Mouse (Mus musculus) limb, embryonic 15.5 days (tissue): ENCODE results near the gene Chka. TPM values are rescaled to one million over a fixed set of nuclear protein-coding genes. Genes with fewer than 3 reads are reported as not detected.

Source experiments
- ATAC-seq: fragments of 200-750 bp; cut with Nextera tagmentation; 2 replicates; pipeline ENCODE4 v1.8.0; 2017; ENCODE audit warnings: low read depth, moderate TSS enrichment; ENCODE audit not compliant: insufficient number of reproducible peaks, low FRiP score, low TSS enrichment
- H3K27ac ChIP-seq: fragments of 300-500 bp; sonication (generic); 2 replicates; pipeline ENCODE4 v1.5.1; 2015; ENCODE audit warnings: moderate library complexity, mild to moderate bottlenecking, inconsistent platforms
- H3K27me3 ChIP-seq: fragments of 300-500 bp; sonication (generic); 2 replicates; pipeline ENCODE4 v1.6.1; 2015; ENCODE audit warnings: inconsistent platforms
- H3K36me3 ChIP-seq: fragments of 300-500 bp; sonication (generic); 2 replicates; pipeline ENCODE4 v1.6.1; 2015; ENCODE audit warnings: inconsistent platforms
- H3K4me1 ChIP-seq: fragments of 300-500 bp; sonication (generic); 2 replicates; pipeline ENCODE4 v1.6.1; 2015; ENCODE audit warnings: inconsistent platforms
- H3K4me2 ChIP-seq: fragments of 300-500 bp; sonication (generic); 2 replicates; pipeline ENCODE4 v1.6.1; 2015; ENCODE audit warnings: mild to moderate bottlenecking, inconsistent platforms
- H3K4me3 ChIP-seq: fragments of 300-500 bp; sonication (generic); 2 replicates; pipeline ENCODE4 v1.5.1; 2015; ENCODE audit warnings: mild to moderate bottlenecking, inconsistent platforms
- H3K9ac ChIP-seq: fragments of 300-500 bp; sonication (generic); 2 replicates; pipeline ENCODE4 v1.6.1; 2015; ENCODE audit warnings: inconsistent platforms
- H3K9me3 ChIP-seq: fragments of 300-500 bp; sonication (generic); 2 replicates; pipeline ENCODE4 v1.6.1; 2016; ENCODE audit warnings: inconsistent platforms
- WGBS: fragments of 180-500 bp; shearing (Covaris S2); methylation state at CpG from one replicate; pipeline ENCODE4 v1.1.7; 2015; 5-methylcytosine and 5-hydroxymethylcytosine counted together
- polyA plus RNA-seq: library from polyadenylated mRNA; unstranded; fragments of >200 nt; fragmentation: Nextera tagmentation; extraction: Ambion mirVana; gene quantifications from 2 replicates; pipeline ENCODE4 v1.2.1, GENCODE M21; 2015

Chka gene
- polyA plus RNA-seq, 1 experiment from 2014 or later: 32.3 TPM

GRCm38 (mm10) chr19:3925859-3926258 is 74.3 kb downstream of the Chka start:
- WGBS: 70% methylated on average over 6 of the region's 6 CpGs
- H3K9me3 ChIP-seq: no peaks in the 10 kb centered on the region
- H3K27me3 ChIP-seq: no peaks in the 10 kb centered on the region
- H3K9ac ChIP-seq: no peak overlapping the region
- ATAC-seq: no peak
- H3K4me2 ChIP-seq: no peak overlapping the region
- H3K4me3 ChIP-seq: no peak overlapping the region
- H3K27ac ChIP-seq: no peak overlapping the region
- H3K36me3 ChIP-seq: no peaks in the 10 kb centered on the region
- peaks cover 40% of the 10 kb centered on the region for H3K4me1 ChIP-seq

- Histone ChIP-seq H3K4me3 (no peak overlapping the region), H3K4me2 (no peak overlapping the region), H3K9me3 (no peaks in the 10 kb centered on the region), H3K27me3 (no peaks in the 10 kb centered on the region), H3K4me1 (peaks cover 41% of the 10 kb centered on the region), H3K36me3 (no peaks in the 10 kb centered on the region), H3K27ac (0 out of 2 replicates have a peak overlapping the region, but pooled peaks have one; percentile 47), H3K9ac (no peak overlapping the region)
- WGBS: 51% methylated on average over 3 of the region's 3 CpGs
- no peak for ATAC-seq
Measured at GRCm38 (mm10) chr19:3926279-3926678, 74.7 kb downstream of the Chka start.

GRCm38 (mm10) chr19:3926685-3927084 is 75.1 kb downstream of the Chka start:
- WGBS: 68% methylated on average over 6 of the region's 6 CpGs
- Histone ChIP-seq H3K36me3 (no peaks in the 10 kb centered on the region), H3K9ac (no peak overlapping the region), H3K9me3 (no peaks in the 10 kb centered on the region), H3K4me1 (peaks cover 41% of the 10 kb centered on the region), H3K4me3 (no peak overlapping the region), H3K27ac (0 out of 2 replicates have a peak overlapping the region, but pooled peaks have one; percentile 47), H3K4me2 (no peak overlapping the region), H3K27me3 (no peaks in the 10 kb centered on the region)
- ATAC-seq: no peak

- peaks cover 41% of the 10 kb centered on the region for H3K4me1 ChIP-seq
- no peak overlapping the region for H3K4me2 ChIP-seq
- no peak for ATAC-seq
- H3K36me3 ChIP-seq: no peaks in the 10 kb centered on the region
- 0 out of 2 replicates have a peak overlapping the region, but pooled peaks have one; percentile 22 for H3K27ac ChIP-seq
- WGBS: 85% methylated on average over 4 of the region's 4 CpGs
- H3K9me3 ChIP-seq: no peaks in the 10 kb centered on the region
- H3K4me3 ChIP-seq: no peak overlapping the region
- H3K27me3 ChIP-seq: no peaks in the 10 kb centered on the region
- H3K9ac ChIP-seq: no peak overlapping the region
Measured at GRCm38 (mm10) chr19:3927989-3928388, 76.4 kb downstream of the Chka start.

- Histone ChIP-seq H3K4me1 (peaks cover 37% of the 10 kb centered on the region), H3K36me3 (no peaks in the 10 kb centered on the region), H3K9ac (no peak overlapping the region), H3K4me3 (no peak overlapping the region), H3K9me3 (no peaks in the 10 kb centered on the region), H3K4me2 (no peak overlapping the region), H3K27me3 (no peaks in the 10 kb centered on the region), H3K27ac (peak overlapping the region; percentile 76)
- 70% methylated on average over 4 of the region's 4 CpGs for WGBS
- no peak for ATAC-seq
Measured at GRCm38 (mm10) chr19:3928779-3929178, 77.2 kb downstream of the Chka start.

- H3K9ac ChIP-seq: no peak within 1 kb of the TSS
- H3K27ac ChIP-seq: peak within 1 kb of the TSS; percentile 76
- peaks cover 37% of the 10 kb centered on the region for H3K4me1 ChIP-seq
- no peak within 1 kb of the TSS for H3K4me3 ChIP-seq
- WGBS: 39% methylated on average over 12 of the region's 12 CpGs
- peak within 1 kb of the TSS; percentile 12; the same call in 1 of the 2 replicates for H3K4me2 ChIP-seq
- peak; percentile 35; the same call in 1 of the 2 replicates for ATAC-seq
- no peaks in the 10 kb centered on the region for H3K27me3 ChIP-seq
- no peaks in the 10 kb centered on the region for H3K36me3 ChIP-seq
- no peaks in the 10 kb centered on the region for H3K9me3 ChIP-seq
Measured at GRCm38 (mm10) chr19:3929211-3929941, 77.8 kb downstream of the Chka start, which contains the start of gene Aldh3b1. TSS of gene Aldh3b1 (minus strand) at chr19:3929808.

GRCm38 (mm10) chr19:3930262-3931057 is 78.9 kb downstream of the Chka start:
- peaks cover 41% of the 10 kb centered on the region for H3K4me1 ChIP-seq
- H3K9ac ChIP-seq: no peak overlapping the region
- no peaks in the 10 kb centered on the region for H3K27me3 ChIP-seq
- H3K9me3 ChIP-seq: no peaks in the 10 kb centered on the region
- WGBS: 61% methylated on average over 21 of the region's 21 CpGs
- ATAC-seq: no peak
- no peak overlapping the region for H3K4me2 ChIP-seq
- no peaks in the 10 kb centered on the region for H3K36me3 ChIP-seq
- H3K4me3 ChIP-seq: no peak overlapping the region
- peak overlapping the region; percentile 76 for H3K27ac ChIP-seq

- Histone ChIP-seq H3K4me3 (no peak overlapping the region), H3K9ac (no peak overlapping the region), H3K36me3 (no peaks in the 10 kb centered on the region), H3K27me3 (no peaks in the 10 kb centered on the region), H3K9me3 (no peaks in the 10 kb centered on the region), H3K4me1 (peaks cover 40% of the 10 kb centered on the region), H3K27ac (no peak overlapping the region), H3K4me2 (no peak overlapping the region)
- no peak for ATAC-seq
- WGBS: 88% methylated on average over 9 of the region's 9 CpGs
Measured at GRCm38 (mm10) chr19:3931716-3932115, 80.1 kb downstream of the Chka start.

- H3K27ac ChIP-seq: peak within 1 kb of the TSS; percentile 27; the same call in 1 of the 2 replicates
- peak within 1 kb of the TSS; percentile 49 for H3K4me3 ChIP-seq
- no peaks in the 10 kb centered on the region for H3K36me3 ChIP-seq
- H3K4me1 ChIP-seq: peaks cover 22% of the 10 kb centered on the region
- no peaks in the 10 kb centered on the region for H3K27me3 ChIP-seq
- WGBS: 6% methylated on average over 42 of the region's 42 CpGs
- H3K9ac ChIP-seq: peak within 1 kb of the TSS; percentile 33
- peak within 1 kb of the TSS; percentile 88 for H3K4me2 ChIP-seq
- H3K9me3 ChIP-seq: no peaks in the 10 kb centered on the region
- peak; percentile 77 for ATAC-seq
Measured at GRCm38 (mm10) chr19:3935032-3935895, 83.7 kb downstream of the Chka start, which contains the start of gene Unc93b1. TSS of gene Unc93b1 (plus strand) at chr19:3935186.

GRCm38 (mm10) chr19:3935896-3936850 is 84.6 kb downstream of the Chka start:
- Histone ChIP-seq H3K36me3 (no peaks in the 10 kb centered on the region), H3K4me2 (peak overlapping the region; percentile 88), H3K4me1 (peaks cover 15% of the 10 kb centered on the region), H3K4me3 (peak overlapping the region; percentile 49), H3K9ac (peak overlapping the region; percentile 33), H3K27ac (no peak overlapping the region), H3K9me3 (no peaks in the 10 kb centered on the region), H3K27me3 (no peaks in the 10 kb centered on the region)
- 9% methylated on average over 22 of the region's 22 CpGs for WGBS
- ATAC-seq: no peak
